Mouse (Mus musculus): Measurements from ENCODE around the gene 4930518I15Rik.
"Not testable (repeated sequence)": the region's sequence is repeated elsewhere in the genome, so short reads cannot be mapped to it uniquely, and the experiment has no call there.

Gene 4930518I15Rik

GRCm38 (mm10) chr2:156841841-156842706 is 15.7 kb downstream of the 4930518I15Rik start:
- peak; percentile 39 to 54 for DNase-seq

GRCm38 (mm10) chr2:156841028-156841840 is 16.5 kb downstream of the 4930518I15Rik start:
- no peak for DNase-seq

- peak in 1 of 2 experiments; percentile 16 for DNase-seq
Measured at GRCm38 (mm10) chr2:156840301-156841027, 17.3 kb downstream of the 4930518I15Rik start.

GRCm38 (mm10) chr2:156839319-156840191 is 18.2 kb downstream of the 4930518I15Rik start, which contains the start of gene Tgif2:
TSS of gene Tgif2 (plus strand) at chr2:156840007.
- DNase-seq: no peak

GRCm38 (mm10) chr2:156838839-156839238 is 18.9 kb downstream of the 4930518I15Rik start:
- no peak for DNase-seq

- DNase-seq: no peak
Measured at GRCm38 (mm10) chr2:156834336-156834735, 23.4 kb downstream of the 4930518I15Rik start.

DNA sequence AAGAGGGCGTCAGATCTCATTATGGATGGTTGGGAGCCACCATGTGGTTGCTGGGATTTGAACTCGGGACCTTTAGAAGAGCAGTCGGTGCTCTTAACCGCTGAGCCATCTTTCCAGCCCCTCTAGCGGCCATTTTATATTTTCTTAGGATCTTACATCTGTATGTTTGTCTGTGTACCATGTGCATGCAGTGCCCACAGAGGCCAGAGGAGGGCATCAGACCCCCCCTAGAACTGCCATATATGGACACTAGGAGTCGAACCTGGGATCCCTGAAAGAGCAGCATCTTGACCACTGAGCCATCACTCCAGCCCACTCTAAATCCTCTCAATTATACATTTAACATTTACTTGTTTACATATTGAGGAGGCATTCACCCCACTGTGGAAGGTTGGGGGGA is 32.6 kb downstream of the 4930518I15Rik start:
- DNase-seq: not testable (repeated sequence)

- DNase-seq: no peak
Measured at GRCm38 (mm10) chr2:156816116-156816515, 41.6 kb downstream of the 4930518I15Rik start.

GRCm38 (mm10) chr2:156815412-156815811 is 42.3 kb downstream of the 4930518I15Rik start:
- DNase-seq: no peak

DNA sequence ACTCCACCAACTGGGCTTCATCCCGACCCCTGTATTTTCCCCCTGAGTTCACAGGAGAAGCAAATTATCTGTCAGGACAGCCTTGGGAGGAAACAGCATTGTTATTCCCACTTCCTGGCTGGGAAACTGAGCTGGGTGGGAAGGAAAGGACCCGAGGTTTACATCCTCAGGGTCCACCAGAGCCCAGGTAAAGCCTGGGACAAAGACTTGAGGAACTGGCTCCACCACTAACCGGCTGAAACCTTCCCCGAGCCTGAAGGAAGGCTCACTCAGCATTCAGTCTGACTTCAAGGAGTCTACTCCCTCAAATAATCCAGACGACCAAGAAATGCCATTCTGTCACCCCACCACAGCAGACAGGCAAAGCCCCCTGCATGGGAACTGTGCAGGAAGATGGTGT is 42.9 kb downstream of the 4930518I15Rik start:
- DNase-seq: no peak

DNA sequence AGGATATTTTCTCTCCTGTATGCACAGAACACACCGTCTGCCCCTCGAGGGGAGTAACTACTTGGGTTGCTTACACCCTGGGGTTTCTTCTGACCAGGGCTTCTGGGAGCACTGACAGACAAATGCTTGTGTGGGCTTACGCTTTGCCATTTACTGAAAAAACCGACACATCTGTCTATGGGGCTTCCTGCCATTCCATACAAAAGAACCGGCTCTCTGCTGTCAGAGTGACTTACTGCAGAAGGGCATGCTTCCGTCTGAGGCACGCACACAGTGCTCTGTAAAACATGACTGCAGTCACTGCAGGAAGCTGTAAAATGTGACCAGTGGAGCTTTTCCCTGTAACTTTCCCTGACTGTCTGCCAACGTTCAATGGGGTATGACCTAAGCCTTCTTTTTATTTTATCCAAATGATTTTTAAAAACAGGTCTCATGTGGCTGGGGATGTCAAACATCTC is 43.4 kb downstream of the 4930518I15Rik start:
- DNase-seq: no peak

- no peak for DNase-seq
Measured at GRCm38 (mm10) chr2:156811556-156811955, 46.2 kb downstream of the 4930518I15Rik start.

DNA sequence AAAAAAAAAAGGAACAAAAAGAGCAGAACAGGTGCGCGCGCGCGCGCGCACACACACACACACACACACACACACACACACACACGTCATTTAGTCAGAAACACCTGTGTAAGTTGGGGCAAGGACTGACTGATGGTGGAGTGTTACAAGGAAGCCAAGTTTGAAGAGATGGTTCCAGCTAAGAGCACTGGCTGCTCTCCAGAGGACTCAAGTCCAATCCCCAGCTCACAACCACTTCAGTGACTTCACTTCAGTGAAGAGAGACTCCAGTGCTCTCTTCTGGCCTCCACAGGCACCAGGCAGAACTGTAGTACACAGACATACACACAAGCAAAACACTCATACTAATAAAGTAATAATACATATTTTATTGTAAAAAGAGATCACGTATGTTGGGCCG is 47.0 kb downstream of the 4930518I15Rik start:
- DNase-seq: no peak

- peak; percentile 55 to 72 for DNase-seq
Measured at GRCm38 (mm10) chr2:156809579-156809978, 48.2 kb downstream of the 4930518I15Rik start.

DNA sequence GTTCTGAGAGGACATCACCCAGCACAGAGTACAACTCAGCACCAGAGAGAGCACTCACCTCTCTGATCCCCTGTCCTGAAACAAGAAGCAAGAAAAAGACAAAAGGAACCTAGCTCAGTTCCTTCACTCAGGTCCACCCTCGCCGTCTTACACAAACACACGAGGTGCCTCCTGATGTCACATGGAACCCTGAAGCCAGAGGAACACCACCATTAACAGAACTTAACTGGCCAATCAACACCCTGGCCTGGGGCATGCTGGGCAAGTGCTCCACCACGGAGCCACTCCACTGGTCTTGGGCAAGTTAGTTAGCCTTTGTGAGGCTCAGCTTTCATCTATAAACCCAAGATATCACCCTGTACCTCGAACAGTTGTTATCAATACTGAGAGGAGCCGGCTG is 50.9 kb downstream of the 4930518I15Rik start:
- no peak for DNase-seq

All from cerebellum, adult 18-20 months (tissue).